Mouse (Mus musculus) cerebellum, adult 2 months (tissue): ENCODE measurements around the gene Akap8. TPM values are rescaled to one million over a fixed set of nuclear protein-coding genes. Genes with fewer than 3 reads are reported as not detected.

Experiments
- DNase-seq, 2 experiments: peaks; one replicate each; pipeline ENCODE4 v3.0.0; 2021
- H3K27ac ChIP-seq: fragments of 200-500 bp; 2 replicates; pipeline ENCODE4 v1.5.1; 2012; ENCODE audit warnings: low read length, control low read depth, inconsistent platforms; ENCODE audit not compliant: insufficient read depth
- H3K27me3 ChIP-seq: fragments of 200-500 bp; 2 replicates; pipeline ENCODE4 v1.6.1; 2012; ENCODE audit warnings: inconsistent platforms, mild to moderate bottlenecking, low read length, moderate library complexity; ENCODE audit not compliant: control insufficient read depth, insufficient read depth
- H3K4me1 ChIP-seq: fragments of 200-500 bp; 2 replicates; pipeline ENCODE4 v1.6.1; 2011; ENCODE audit warnings: low read length; ENCODE audit not compliant: control insufficient read depth, insufficient read depth
- H3K4me3 ChIP-seq: fragments of 200-500 bp; replicated peaks from 2 replicates; pipeline ENCODE3; 2011; ENCODE audit warnings: mild to moderate bottlenecking, low read depth, low read length, control low read depth; ENCODE audit not compliant: insufficient read depth
- CTCF ChIP-seq: fragments of 200-500 bp; IDR thresholded peaks from 2 replicates; pipeline ENCODE4 v1.5.1; 2011; ENCODE audit warnings: low read depth, mild to moderate bottlenecking, control low read depth, low read length, moderate library complexity, borderline replicate concordance; ENCODE audit not compliant: insufficient read depth
- POLR2A ChIP-seq: fragments of 200-500 bp; IDR thresholded peaks from 2 replicates; pipeline ENCODE4 v1.6.1; 2011; ENCODE audit warnings: low read length, control low read depth, borderline replicate concordance; ENCODE audit not compliant: insufficient read depth
- WGBS: fragments of 180-500 bp; shearing (Covaris S2); methylation state at CpG from one replicate; pipeline ENCODE4 v1.1.7; 2018; 5-methylcytosine and 5-hydroxymethylcytosine counted together
- polyA plus RNA-seq: library from polyadenylated mRNA; depleted of rRNA; stranded (reverse); fragments of >200 nt; gene quantifications from 2 replicates; pipeline ENCODE4 v1.2.3, GENCODE M21; 2012; rRNA removed

Gene Akap8
- 117 and 127 TPM in 2 replicates for polyA plus RNA-seq

- 1% methylated on average over 83 of the region's 83 CpGs for WGBS
Observed at GRCm38 (mm10) chr17:32320597-32321389, at the start of gene Akap8. Gene Akap8, minus strand, starts transcription at chr17:32321238.

DNA sequence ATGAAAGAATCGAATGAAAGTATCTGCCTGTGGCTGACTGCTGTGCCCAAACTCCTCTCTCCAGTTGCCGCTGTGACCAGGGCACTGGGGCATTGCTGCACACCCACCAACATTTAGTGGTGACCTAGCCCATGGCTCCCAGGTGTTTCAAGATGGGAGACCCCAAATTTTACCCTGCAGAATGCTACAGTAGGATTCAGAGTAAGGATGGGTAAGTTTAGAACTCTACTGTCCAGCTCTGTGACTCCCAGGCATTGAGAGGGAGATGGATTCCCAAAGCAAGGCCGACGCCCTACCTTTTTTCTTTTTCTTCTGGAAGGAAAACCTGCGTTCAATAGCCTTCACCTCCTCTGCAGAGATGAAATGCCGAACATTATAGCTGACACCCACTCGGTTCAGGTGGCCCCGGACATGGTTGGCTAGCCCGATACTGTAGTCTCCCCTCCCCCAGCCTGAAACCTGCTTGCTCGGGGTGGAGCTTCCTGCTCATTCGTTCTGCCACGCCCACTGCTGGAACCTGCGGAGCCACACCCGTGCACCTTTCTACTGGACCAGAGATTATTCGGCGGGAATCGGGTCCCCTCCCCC is 48.0 kb upstream of the Akap8 start:
- Histone ChIP-seq H3K4me1 (0 out of 2 replicates have a peak, but pooled peaks cover 4% of the 10 kb centered on the region), H3K27ac (no peak overlapping the region), H3K27me3 (no peaks in the 10 kb centered on the region), H3K4me3 (no peak overlapping the region)
- 37% methylated on average over 13 of the region's 17 CpGs for WGBS
- DNase-seq: no peak
- TF ChIP-seq CTCF (no peak), POLR2A (no peak)

More at GRCm38 (mm10) chr17:32320597-32321389, at the start of gene Akap8:
- peak within 1 kb of the TSS; percentile 87 for H3K4me3 ChIP-seq
- peak; percentile 97 to 99 for DNase-seq
- peak within 1 kb of the TSS; percentile 58 for H3K27ac ChIP-seq
- H3K27me3 ChIP-seq: no peaks in the 10 kb centered on the region
- H3K4me1 ChIP-seq: peaks cover 3% of the 10 kb centered on the region; the same call in 1 of the 2 replicates
- peak; percentile 84 for TF ChIP-seq POLR2A
- TF ChIP-seq CTCF: no peak

- WGBS: 80% methylated on average over 11 of the region's 11 CpGs
- Histone ChIP-seq H3K27ac (no peak overlapping the region), H3K4me1 (peaks cover 7% of the 10 kb centered on the region; the same call in 1 of the 2 replicates), H3K27me3 (no peaks in the 10 kb centered on the region), H3K4me3 (no peak overlapping the region)
- no peak for DNase-seq
- no peak for TF ChIP-seq POLR2A
Observed at GRCm38 (mm10) chr17:32367706-32368105, 46.7 kb upstream of the Akap8 start.

DNA sequence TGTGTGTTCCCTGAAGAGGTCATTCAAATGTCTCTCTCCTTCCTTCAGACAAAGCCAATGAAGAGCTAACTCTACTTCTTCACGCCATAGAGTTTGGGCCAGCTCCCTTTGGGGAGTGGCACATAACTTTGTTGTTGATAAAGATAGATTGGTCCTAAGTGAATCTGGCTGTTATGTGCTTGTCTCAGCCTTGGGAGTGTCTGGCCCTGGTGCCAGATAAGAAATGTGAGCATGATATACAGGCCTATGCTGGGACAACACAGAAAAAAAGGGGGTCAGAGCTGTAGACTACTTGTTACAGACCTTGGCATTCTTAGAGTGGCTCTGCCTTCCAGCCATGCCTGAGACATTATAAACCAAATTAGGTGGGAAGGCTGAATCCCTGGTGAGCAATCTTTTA is 44.3 kb upstream of the Akap8 start:
- no peak overlapping the region for H3K27ac ChIP-seq
- no peaks in the 10 kb centered on the region for H3K27me3 ChIP-seq
- H3K4me3 ChIP-seq: no peak overlapping the region
- H3K4me1 ChIP-seq: peaks cover 10% of the 10 kb centered on the region; the same call in 1 of the 2 replicates
- 84% methylated on average over 1 of the region's 1 CpGs for WGBS
- no peak for TF ChIP-seq POLR2A
- TF ChIP-seq CTCF: no peak
- no peak for DNase-seq

DNA sequence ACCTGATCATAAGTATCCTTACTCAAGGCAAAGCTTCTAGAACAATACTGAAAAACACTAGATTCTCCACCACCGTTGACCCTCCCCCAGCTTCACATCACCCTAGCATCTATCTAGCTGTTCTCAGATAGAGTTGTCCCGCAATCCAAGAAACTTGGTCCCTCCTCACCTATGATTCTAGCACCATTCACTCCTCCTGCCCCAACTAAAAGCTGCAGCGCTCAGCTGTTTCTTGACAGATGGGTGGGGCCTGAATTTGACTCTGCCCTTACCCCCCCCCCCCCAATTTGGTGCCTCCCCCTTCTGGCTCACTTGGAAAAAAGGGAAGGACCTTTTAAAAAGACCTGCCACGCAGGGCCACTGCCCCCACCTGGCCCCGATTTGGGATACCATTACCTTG is 43.8 kb upstream of the Akap8 start:
- TF ChIP-seq CTCF: no peak
- no peak for TF ChIP-seq POLR2A
- H3K27ac ChIP-seq: no peak overlapping the region
- peak overlapping the region; percentile 67 for H3K4me3 ChIP-seq
- peaks cover 10% of the 10 kb centered on the region; the same call in 1 of the 2 replicates for H3K4me1 ChIP-seq
- no peaks in the 10 kb centered on the region for H3K27me3 ChIP-seq
- no peak for DNase-seq
- 64% methylated on average over 5 of the region's 5 CpGs for WGBS

GRCm38 (mm10) chr17:32364331-32364730 is 43.3 kb upstream of the Akap8 start:
- peaks cover 10% of the 10 kb centered on the region; the same call in 1 of the 2 replicates for H3K4me1 ChIP-seq

DNA sequence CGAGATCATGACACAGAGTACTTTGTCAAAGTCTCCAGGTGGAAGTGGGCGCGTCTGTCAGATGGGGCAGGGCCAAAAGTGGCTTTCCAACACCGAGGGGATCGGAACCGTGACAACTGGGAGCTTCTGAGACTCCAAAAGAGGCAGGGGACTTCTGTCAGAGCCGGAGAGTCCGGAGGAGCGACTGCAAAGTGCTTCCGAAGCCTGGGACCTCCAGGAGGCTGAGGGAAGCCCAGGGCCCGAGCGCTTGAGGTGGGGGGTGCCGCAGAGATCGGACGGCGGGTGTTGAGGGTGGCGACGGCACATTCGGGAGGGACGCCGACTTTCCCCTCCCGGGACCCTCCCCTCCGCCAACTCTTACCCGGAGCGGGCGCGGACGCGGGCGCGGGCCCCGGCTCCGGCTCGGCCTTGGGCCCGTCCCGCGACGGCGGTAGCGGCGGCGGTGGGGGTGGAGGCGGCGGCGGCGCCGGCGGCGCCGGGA is 42.8 kb upstream of the Akap8 start:
- Histone ChIP-seq H3K27ac (no peak overlapping the region), H3K27me3 (no peaks in the 10 kb centered on the region), H3K4me1 (peaks cover 10% of the 10 kb centered on the region; the same call in 1 of the 2 replicates), H3K4me3 (peak overlapping the region; percentile 67)
- TF ChIP-seq POLR2A (no peak), CTCF (no peak)
- no peak for DNase-seq
- under 1% methylated on average over 36 of the region's 50 CpGs for WGBS

More at GRCm38 (mm10) chr17:32364331-32364730, 43.3 kb upstream of the Akap8 start:
- TF ChIP-seq CTCF: no peak
- 0 out of 2 replicates have a peak, but pooled peaks have one; percentile 18 for TF ChIP-seq POLR2A
- Histone ChIP-seq H3K27ac (no peak overlapping the region), H3K4me3 (peak overlapping the region; percentile 67), H3K27me3 (no peaks in the 10 kb centered on the region)
- WGBS: 0% methylated on average over 32 of the region's 47 CpGs
- peak; percentile 85 to 89 for DNase-seq

DNA sequence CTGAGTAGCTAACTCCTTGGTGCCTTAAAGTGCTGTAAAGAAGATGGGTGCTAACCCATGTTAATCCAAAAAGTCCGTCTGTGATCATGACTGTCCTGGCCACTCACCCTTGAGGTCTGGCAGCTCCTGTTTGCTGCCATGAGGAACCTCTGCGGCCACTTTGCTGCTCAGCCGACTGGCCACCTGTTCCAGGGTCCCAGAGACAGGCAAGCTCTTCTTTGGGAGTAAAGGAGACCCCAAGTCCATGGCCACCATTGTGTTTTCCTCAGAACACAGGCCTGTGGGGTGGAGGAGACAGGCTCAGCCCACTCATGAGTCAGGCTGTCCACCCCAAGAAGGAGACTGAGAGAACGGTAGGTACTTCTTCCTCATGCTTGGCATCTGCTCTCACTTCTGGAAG is 41.6 kb upstream of the Akap8 start:
- TF ChIP-seq POLR2A (no peak), CTCF (no peak)
- 52% methylated on average over 4 of the region's 4 CpGs for WGBS
- no peak overlapping the region for H3K4me3 ChIP-seq
- no peak overlapping the region for H3K27ac ChIP-seq
- peaks cover 10% of the 10 kb centered on the region; the same call in 1 of the 2 replicates for H3K4me1 ChIP-seq
- no peak for DNase-seq
- no peaks in the 10 kb centered on the region for H3K27me3 ChIP-seq
